Mouse (Mus musculus) lung, postnatal 0 days (tissue): ENCODE data around the gene Tmx2. TPM values are rescaled to one million over a fixed set of nuclear protein-coding genes. Genes with fewer than 3 reads are reported as not detected.
"Not testable (repeated sequence)": the region's sequence is repeated elsewhere in the genome, so short reads cannot be mapped to it uniquely, and the experiment has no call there.

Experiments
- ATAC-seq: fragments of 200-750 bp; cut with Nextera tagmentation; 2 replicates; pipeline ENCODE4 v1.8.0; 2017; ENCODE audit warnings: moderate library complexity
- DNase-seq: peaks from one replicate; pipeline ENCODE4 v3.0.0-alpha.2; 2016; ENCODE audit warnings: low spot score
- H3K27ac ChIP-seq: fragments of 300-500 bp; sonication (generic); 2 replicates; pipeline ENCODE4 v1.5.1; 2014; ENCODE audit warnings: antibody characterized with exemption, mild to moderate bottlenecking, low read length, mixed read lengths
- H3K27me3 ChIP-seq: fragments of 300-500 bp; sonication (generic); replicated peaks from 2 replicates; pipeline ENCODE4 v1.6.1; 2014; ENCODE audit warnings: low read length, mixed read lengths; ENCODE audit not compliant: insufficient read depth
- H3K36me3 ChIP-seq: fragments of 300-500 bp; sonication (generic); 2 replicates; pipeline ENCODE4 v1.6.1; 2014; ENCODE audit warnings: low read length, mixed read lengths; ENCODE audit not compliant: insufficient read depth
- H3K4me1 ChIP-seq: fragments of 300-500 bp; sonication (generic); 2 replicates; pipeline ENCODE4 v1.6.1; 2014; ENCODE audit warnings: antibody characterized with exemption, low read depth, low read length, mixed read lengths; ENCODE audit not compliant: insufficient read depth
- H3K4me2 ChIP-seq: fragments of 300-500 bp; sonication (generic); replicated peaks from 2 replicates; pipeline ENCODE4 v1.6.1; 2014; ENCODE audit warnings: low read depth, mild to moderate bottlenecking, low read length, moderate library complexity, mixed read lengths
- H3K4me3 ChIP-seq: fragments of 300-500 bp; sonication (generic); 2 replicates; pipeline ENCODE4 v1.5.1; 2014; ENCODE audit warnings: low read depth, low read length
- H3K9ac ChIP-seq: fragments of 300-500 bp; sonication (generic); replicated peaks from 2 replicates; pipeline ENCODE4 v1.6.1; 2014; ENCODE audit warnings: low read depth, mild to moderate bottlenecking
- H3K9me3 ChIP-seq: fragments of 300-500 bp; sonication (generic); 2 replicates; pipeline ENCODE4 v1.6.1; 2016; ENCODE audit warnings: low read length, mixed read lengths
- CTCF ChIP-seq: IDR thresholded peaks from 2 replicates; pipeline ENCODE4 v1.5.1; 2016; ENCODE audit warnings: antibody characterized with exemption, mild to moderate bottlenecking
- EP300 ChIP-seq: IDR thresholded peaks from 2 replicates; pipeline ENCODE4 v1.6.1; 2016; ENCODE audit warnings: antibody characterized with exemption, mild to moderate bottlenecking, control low read depth
- WGBS: fragments of 180-500 bp; shearing (Covaris S2); extraction: QIAGEN DNeasy Blood & Tissue Kit; methylation state at CpG from one replicate; pipeline ENCODE4 v1.1.7; 2014; 5-methylcytosine and 5-hydroxymethylcytosine counted together
- polyA plus RNA-seq: library from polyadenylated mRNA; unstranded; fragments of >200 nt; fragmentation: Nextera tagmentation; extraction: Ambion mirVana; gene quantifications from 2 replicates; pipeline ENCODE4 v1.2.1, GENCODE M21; 2015

The Tmx2 gene
- polyA plus RNA-seq = 51.6 and 52.8 TPM in 2 replicates

DNA sequence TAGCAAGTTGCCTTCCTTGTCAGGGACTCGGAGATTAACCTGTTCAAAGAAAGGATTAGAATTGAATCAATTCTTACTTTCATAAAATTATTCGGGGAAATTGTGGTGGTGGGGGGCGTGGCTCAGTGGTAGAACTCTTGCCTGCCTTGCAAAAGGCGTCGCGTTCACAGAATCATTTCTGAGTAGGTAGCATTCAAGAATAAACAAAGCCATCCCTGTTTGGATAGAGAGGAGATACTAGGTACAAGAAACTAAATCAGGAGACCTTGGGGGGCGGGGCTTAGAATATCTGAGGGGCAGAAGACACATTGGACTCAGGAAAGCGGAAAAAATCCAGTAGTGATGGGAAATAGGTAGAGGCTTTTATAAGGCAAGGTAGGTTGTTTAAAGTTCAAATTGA lies at the start of gene Tmx2:
TSS of gene Tmx2 (minus strand) at position 125 of the 400 bp plus-strand sequence.
- no peak for ATAC-seq
- 15% methylated on average over 8 of the region's 8 CpGs for WGBS
- TF ChIP-seq EP300 (no peak), CTCF (no peak)
- Histone ChIP-seq H3K36me3 (no peaks in the 10 kb centered on the region), H3K4me1 (no peaks in the 10 kb centered on the region), H3K27me3 (no peaks in the 10 kb centered on the region), H3K9ac (peak within 1 kb of the TSS; percentile 84), H3K9me3 (no peaks in the 10 kb centered on the region), H3K4me2 (peak within 1 kb of the TSS; percentile 93), H3K27ac (peak within 1 kb of the TSS; percentile 76), H3K4me3 (peak within 1 kb of the TSS; percentile 85)
- no peak for DNase-seq

- H3K9me3 ChIP-seq, H3K4me1 ChIP-seq, H3K4me3 ChIP-seq, H3K9ac ChIP-seq, H3K27me3 ChIP-seq, DNase-seq, H3K4me2 ChIP-seq, H3K27ac ChIP-seq, ATAC-seq: not testable (repeated sequence)
- H3K36me3 ChIP-seq = peaks cover 10% of the 10 kb centered on the region; the same call in 1 of the 2 replicates
- 79% methylated on average over 5 of the region's 5 CpGs for WGBS
Measured at GRCm38 (mm10) chr2:84728191-84728590, 49.3 kb upstream of the Tmx2 start.

- H3K4me2 ChIP-seq = peak within 1 kb of the TSS; percentile 72
- TF ChIP-seq EP300 (no peak), CTCF (0 out of 2 replicates have a peak, but pooled peaks have one; percentile 17)
- H3K27ac ChIP-seq = peak within 1 kb of the TSS; percentile 85
- DNase-seq = peak; percentile 99
- no peaks in the 10 kb centered on the region for H3K27me3 ChIP-seq
- peaks cover 6% of the 10 kb centered on the region; the same call in 1 of the 2 replicates for H3K4me1 ChIP-seq
- WGBS = under 1% methylated on average over 39 of the region's 39 CpGs
- H3K36me3 ChIP-seq = peaks cover 10% of the 10 kb centered on the region; the same call in 1 of the 2 replicates
- peak within 1 kb of the TSS; percentile 62 for H3K9ac ChIP-seq
- H3K9me3 ChIP-seq = no peaks in the 10 kb centered on the region
- ATAC-seq = peak; percentile 99
- H3K4me3 ChIP-seq = peak within 1 kb of the TSS; percentile 52
Measured at GRCm38 (mm10) chr2:84727172-84727858, 48.4 kb upstream of the Tmx2 start, which contains the start of gene Clp1. TSS of gene Clp1 (minus strand) at chr2:84727350.

GRCm38 (mm10) chr2:84726716-84727115 lies 47.8 kb upstream of the Tmx2 start:
- Histone ChIP-seq H3K4me3 (peak overlapping the region; percentile 52), H3K4me2 (peak overlapping the region; percentile 72), H3K9ac (peak overlapping the region; percentile 62), H3K27me3 (no peaks in the 10 kb centered on the region), H3K36me3 (peaks cover 10% of the 10 kb centered on the region; the same call in 1 of the 2 replicates), H3K27ac (peak overlapping the region; percentile 85; the same call in 1 of the 2 replicates), H3K9me3 (no peaks in the 10 kb centered on the region), H3K4me1 (peaks cover 6% of the 10 kb centered on the region; the same call in 1 of the 2 replicates)
- DNase-seq (no peak), ATAC-seq (no peak)
- TF ChIP-seq EP300 (no peak), CTCF (no peak)
- WGBS = 3% methylated on average over 9 of the region's 9 CpGs

DNA sequence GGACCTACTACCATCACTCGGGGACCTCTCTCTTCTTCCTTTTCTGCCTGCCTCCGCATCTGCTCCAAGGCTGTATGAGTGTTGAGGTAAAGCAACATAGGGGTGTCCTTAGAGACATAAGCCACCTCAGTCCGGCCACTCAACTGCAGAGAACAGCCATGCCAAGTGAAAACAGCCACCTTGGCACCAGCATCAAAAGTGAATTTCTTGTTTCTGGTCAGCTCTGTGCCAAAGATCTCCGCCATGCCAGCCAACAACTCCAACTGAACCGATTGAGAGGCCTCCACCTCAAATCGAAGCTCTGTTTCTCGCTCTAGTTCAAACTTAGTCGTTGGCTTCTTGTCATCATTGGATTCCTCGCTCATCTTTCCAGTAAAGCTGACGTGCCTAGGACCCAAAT lies 46.8 kb upstream of the Tmx2 start:
- peaks cover 6% of the 10 kb centered on the region; the same call in 1 of the 2 replicates for H3K4me1 ChIP-seq
- H3K4me2 ChIP-seq = no peak overlapping the region
- WGBS = 91% methylated on average over 10 of the region's 10 CpGs
- TF ChIP-seq CTCF = no peak
- TF ChIP-seq EP300 = no peak
- H3K36me3 ChIP-seq = peaks cover 10% of the 10 kb centered on the region; the same call in 1 of the 2 replicates
- H3K27ac ChIP-seq = no peak overlapping the region
- H3K9me3 ChIP-seq = no peaks in the 10 kb centered on the region
- no peak overlapping the region for H3K9ac ChIP-seq
- DNase-seq (no peak), ATAC-seq (no peak)
- no peaks in the 10 kb centered on the region for H3K27me3 ChIP-seq
- H3K4me3 ChIP-seq = 0 out of 2 replicates have a peak overlapping the region, but pooled peaks have one; percentile 52

GRCm38 (mm10) chr2:84723856-84724255 lies 44.9 kb upstream of the Tmx2 start:
- DNase-seq = no peak
- H3K4me1 ChIP-seq = peaks cover 6% of the 10 kb centered on the region; the same call in 1 of the 2 replicates
- peaks cover 10% of the 10 kb centered on the region; the same call in 1 of the 2 replicates for H3K36me3 ChIP-seq
- no peak for ATAC-seq
- no peaks in the 10 kb centered on the region for H3K27me3 ChIP-seq
- no peak overlapping the region for H3K4me3 ChIP-seq
- no peak overlapping the region for H3K27ac ChIP-seq
- TF ChIP-seq CTCF (no peak), EP300 (no peak)
- no peak overlapping the region for H3K9ac ChIP-seq
- WGBS = 91% methylated on average over 14 of the region's 14 CpGs
- no peak overlapping the region for H3K4me2 ChIP-seq
- no peaks in the 10 kb centered on the region for H3K9me3 ChIP-seq
